Mouse (Mus musculus) midbrain, embryonic 15.5 days (tissue): ENCODE data around the gene Olfr596. TPM values are rescaled to one million over a fixed set of nuclear protein-coding genes. Genes with fewer than 3 reads are reported as not detected.
"Not testable (repeated sequence)": the region's sequence is repeated elsewhere in the genome, so short reads cannot be mapped to it uniquely, and the experiment has no call there.

Experiments used
- ATAC-seq: fragments of 200-750 bp; cut with Nextera tagmentation; replicated peaks from 2 replicates; pipeline ENCODE4 v1.8.0; 2017; ENCODE audit warnings: moderate TSS enrichment
- H3K27ac ChIP-seq: fragments of 300-500 bp; sonication (generic); 2 replicates; pipeline ENCODE4 v1.5.1; 2015; ENCODE audit warnings: mild to moderate bottlenecking, inconsistent platforms
- H3K27me3 ChIP-seq: fragments of 300-500 bp; sonication (generic); replicated peaks from 2 replicates; pipeline ENCODE4 v1.6.1; 2015; ENCODE audit warnings: inconsistent platforms
- H3K36me3 ChIP-seq: fragments of 300-500 bp; sonication (generic); replicated peaks from 2 replicates; pipeline ENCODE4 v1.6.1; 2015; ENCODE audit warnings: inconsistent platforms
- H3K4me1 ChIP-seq: fragments of 300-500 bp; sonication (generic); 2 replicates; pipeline ENCODE4 v1.6.1; 2015; ENCODE audit warnings: inconsistent platforms
- H3K4me2 ChIP-seq: fragments of 300-500 bp; sonication (generic); 2 replicates; pipeline ENCODE4 v1.6.1; 2015; ENCODE audit warnings: inconsistent platforms, mild to moderate bottlenecking, moderate library complexity
- H3K4me3 ChIP-seq: fragments of 300-500 bp; sonication (generic); 2 replicates; pipeline ENCODE4 v1.5.1; 2015; ENCODE audit warnings: mild to moderate bottlenecking, inconsistent platforms
- H3K9ac ChIP-seq: fragments of 300-500 bp; sonication (generic); 2 replicates; pipeline ENCODE4 v1.6.1; 2015; ENCODE audit warnings: mild to moderate bottlenecking, inconsistent platforms
- H3K9me3 ChIP-seq: fragments of 300-500 bp; sonication (generic); 2 replicates; pipeline ENCODE4 v1.6.1; 2016; ENCODE audit warnings: inconsistent platforms
- WGBS: fragments of 180-500 bp; shearing (Covaris S2); methylation state at CpG from one replicate; pipeline ENCODE4 v1.1.7; 2015; ENCODE audit warnings: mixed read lengths; 5-methylcytosine and 5-hydroxymethylcytosine counted together
- microRNA-seq: library from miRNA; unstranded; fragments of <30 nt; microRNA quantifications from one replicate; pipeline ENCODE4, GENCODE M21; 2016
- polyA plus RNA-seq: library from polyadenylated mRNA; unstranded; fragments of >200 nt; fragmentation: Nextera tagmentation; extraction: Ambion mirVana; gene quantifications from 2 replicates; pipeline ENCODE4 v1.2.1, GENCODE M21; 2015

Olfr596 gene
- polyA plus RNA-seq, result not detected in 2 replicates

DNA sequence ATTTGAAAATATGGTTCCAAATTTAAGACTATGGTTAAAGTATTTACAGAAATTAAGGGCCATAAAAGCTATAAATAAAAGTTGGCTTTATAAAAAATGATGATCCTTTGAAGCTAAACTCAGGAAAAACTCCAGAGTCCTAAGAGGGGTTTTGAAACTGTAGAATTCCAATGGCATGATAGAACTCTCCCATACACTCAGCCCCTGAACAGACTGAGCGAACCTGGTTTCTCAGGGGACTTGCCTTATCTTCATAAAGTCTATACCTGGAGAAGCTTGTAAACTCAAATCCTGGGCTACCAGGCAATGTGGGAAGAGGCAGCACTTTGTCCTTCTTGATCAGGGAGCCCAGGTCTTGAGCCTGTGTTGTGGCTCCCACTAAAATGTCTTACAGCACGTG is at the start of gene Olfr596:
TSS of gene Olfr596 (plus strand) at position 301 of the 400 bp plus-strand sequence.
- H3K4me3 ChIP-seq, H3K9ac ChIP-seq, H3K27ac ChIP-seq, H3K27me3 ChIP-seq, H3K4me2 ChIP-seq, ATAC-seq, H3K4me1 ChIP-seq, H3K9me3 ChIP-seq, H3K36me3 ChIP-seq: not testable (repeated sequence)
- WGBS, result 86% methylated on average over 2 of the region's 2 CpGs

DNA sequence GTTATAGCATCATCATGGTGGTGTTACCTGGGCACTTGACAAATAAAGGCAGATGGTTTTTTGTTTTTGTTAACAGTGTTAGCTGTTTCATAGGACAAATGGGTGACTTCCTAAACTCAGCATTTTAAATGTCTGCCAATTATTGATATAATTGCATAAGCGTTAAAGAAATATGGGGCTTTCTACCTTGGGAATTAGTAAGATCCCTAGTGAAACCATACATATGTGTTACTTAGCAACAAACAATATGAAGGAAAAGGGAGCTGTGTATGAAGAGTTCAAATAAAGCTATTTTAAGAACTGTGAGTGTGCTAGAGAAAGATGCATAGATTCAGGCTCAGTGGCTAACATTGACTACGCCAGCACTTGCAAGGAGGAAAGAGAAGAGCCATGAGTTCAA is 10.6 kb downstream of the Olfr596 start, which contains the start of gene Olfr597:
TSS of gene Olfr597 (plus strand) at position 301 of the 400 bp plus-strand sequence.
- ATAC-seq, H3K9ac ChIP-seq, H3K4me3 ChIP-seq, H3K4me2 ChIP-seq, H3K9me3 ChIP-seq, H3K27ac ChIP-seq, H3K36me3 ChIP-seq, H3K27me3 ChIP-seq, H3K4me1 ChIP-seq: not testable (repeated sequence)
- 91% methylated on average over 2 of the region's 2 CpGs for WGBS

DNA sequence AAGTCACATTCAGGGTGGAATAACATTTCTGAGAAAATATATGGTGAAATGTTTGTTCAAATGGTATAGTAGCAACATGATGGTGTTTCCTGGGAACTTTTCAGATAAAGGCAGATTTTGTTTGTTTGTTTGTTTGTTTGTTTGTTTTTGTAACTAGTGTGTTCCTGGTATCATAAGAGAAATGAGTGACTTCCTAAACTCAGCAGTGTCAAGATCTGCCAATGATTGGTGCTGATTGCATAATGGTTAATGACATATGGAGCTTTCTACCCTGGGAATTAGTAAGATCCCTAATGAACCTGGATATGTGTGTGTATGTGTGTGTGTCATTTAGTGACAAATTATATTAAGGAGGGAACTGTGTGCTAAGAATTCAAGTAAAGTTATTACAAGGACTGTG is 17.8 kb downstream of the Olfr596 start, which contains the start of gene Olfr598:
TSS of gene Olfr598 (plus strand) at position 301 of the 400 bp plus-strand sequence.
- Histone ChIP-seq H3K4me3 (no peak within 1 kb of the TSS), H3K9ac (no peak within 1 kb of the TSS), H3K27ac (no peak within 1 kb of the TSS), H3K4me2 (no peak within 1 kb of the TSS), H3K36me3 (no peaks in the 10 kb centered on the region), H3K4me1 (no peaks in the 10 kb centered on the region), H3K9me3 (no peaks in the 10 kb centered on the region), H3K27me3 (no peaks in the 10 kb centered on the region)
- ATAC-seq, result no peak

DNA sequence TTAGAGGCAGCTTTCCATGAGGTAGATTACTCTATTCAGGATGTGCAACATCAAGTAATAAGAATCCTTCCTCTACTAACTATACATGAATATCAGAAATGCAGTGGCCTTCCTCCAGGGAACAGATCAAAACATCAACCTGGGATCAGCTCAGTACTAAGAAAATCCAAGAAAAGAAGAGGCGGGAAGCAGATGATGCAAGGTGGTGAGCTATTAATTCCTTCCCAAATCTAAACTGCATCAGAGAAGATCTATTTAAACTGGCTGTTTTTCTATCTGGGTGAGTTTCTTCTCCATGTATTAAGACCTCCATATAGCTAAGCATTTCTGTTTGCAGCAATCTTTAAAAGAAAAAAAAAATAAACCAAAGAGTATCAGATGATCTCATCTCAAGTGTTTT is 30.2 kb downstream of the Olfr596 start, which contains the start of gene Olfr599:
TSS of gene Olfr599 (plus strand) at position 301 of the 400 bp plus-strand sequence.
- no peaks in the 10 kb centered on the region for H3K9me3 ChIP-seq
- no peak for ATAC-seq
- H3K4me2 ChIP-seq, result no peak within 1 kb of the TSS
- H3K36me3 ChIP-seq, result no peaks in the 10 kb centered on the region
- WGBS, result 83% methylated on average over 1 of the region's 1 CpGs
- H3K27me3 ChIP-seq, result no peaks in the 10 kb centered on the region
- no peaks in the 10 kb centered on the region for H3K4me1 ChIP-seq
- no peak within 1 kb of the TSS for H3K27ac ChIP-seq
- no peak within 1 kb of the TSS for H3K4me3 ChIP-seq
- H3K9ac ChIP-seq, result no peak within 1 kb of the TSS

DNA sequence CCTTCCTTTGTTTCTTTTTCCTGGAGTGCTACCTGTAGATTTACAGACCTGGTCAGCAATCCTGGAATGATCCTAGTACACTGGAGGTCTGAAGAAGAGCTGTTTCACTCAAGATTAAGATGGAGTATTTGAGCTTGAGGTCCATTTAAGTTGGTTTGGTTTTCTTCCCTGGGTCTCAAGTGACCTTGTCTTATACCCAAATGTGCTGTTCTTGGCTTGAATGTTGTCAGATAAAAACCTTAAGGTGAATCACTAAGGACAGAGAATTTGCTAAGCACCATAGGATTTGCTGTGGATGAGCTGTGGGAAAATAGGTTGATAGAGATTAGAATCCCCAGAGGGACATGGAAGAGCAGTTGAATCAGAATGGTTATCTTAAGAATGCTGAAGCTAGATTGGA is 44.1 kb downstream of the Olfr596 start, which contains the start of gene Olfr600:
TSS of gene Olfr600 (minus strand) at position 101 of the 400 bp plus-strand sequence.
- H3K9me3 ChIP-seq, result no peaks in the 10 kb centered on the region
- H3K27ac ChIP-seq, result no peak within 1 kb of the TSS
- H3K9ac ChIP-seq, result no peak within 1 kb of the TSS
- no peak within 1 kb of the TSS for H3K4me3 ChIP-seq
- no peaks in the 10 kb centered on the region for H3K4me1 ChIP-seq
- no peak within 1 kb of the TSS for H3K4me2 ChIP-seq
- no peaks in the 10 kb centered on the region for H3K27me3 ChIP-seq
- ATAC-seq, result no peak
- H3K36me3 ChIP-seq, result no peaks in the 10 kb centered on the region

Small RNA genes lying within 50 kb of the gene (microRNA-seq; reads per million reads assigned to microRNA genes)
- gene Gm23550 (not detected), gene Gm25171 (not detected)

Other genes with a start within 250 kb of the Olfr596 start
- gene Olfr584, start 223.8 kb upstream of the Olfr596 start, polyA plus RNA-seq, result not detected in 2 replicates
- not detected in 2 replicates for gene Olfr585, start 207.9 kb upstream of the Olfr596 start, polyA plus RNA-seq
- gene Olfr586, start 180.0 kb upstream of the Olfr596 start, polyA plus RNA-seq, result not detected in 2 replicates
- not detected in 2 replicates for gene Olfr588-ps1, start 164.8 kb upstream of the Olfr596 start, polyA plus RNA-seq
- not detected in 2 replicates for gene Olfr589, start 149.3 kb upstream of the Olfr596 start, polyA plus RNA-seq
- not detected in 2 replicates for gene Olfr591, start 127.3 kb upstream of the Olfr596 start, polyA plus RNA-seq
- gene Olfr592, start 120.8 kb upstream of the Olfr596 start, polyA plus RNA-seq, result not detected in 2 replicates
- not detected in 2 replicates for gene Olfr593, start 93.8 kb upstream of the Olfr596 start, polyA plus RNA-seq
- not detected in 2 replicates for gene Olfr594, start 88.7 kb upstream of the Olfr596 start, polyA plus RNA-seq
- not detected in 2 replicates for gene Usp17ld, start 53.1 kb upstream of the Olfr596 start, polyA plus RNA-seq
- not detected in 2 replicates for gene Olfr597, start 10.7 kb downstream of the Olfr596 start, polyA plus RNA-seq
- gene Olfr598, start 17.9 kb downstream of the Olfr596 start, polyA plus RNA-seq, result not detected in 2 replicates
- gene Olfr599, start 30.3 kb downstream of the Olfr596 start, polyA plus RNA-seq, result not detected in 2 replicates
- gene Olfr600, start 44.0 kb downstream of the Olfr596 start, polyA plus RNA-seq, result not detected in 2 replicates
- not detected in 2 replicates for gene Olfr601, start 57.0 kb downstream of the Olfr596 start, polyA plus RNA-seq
- not detected in 2 replicates for gene Olfr603, start 80.5 kb downstream of the Olfr596 start, polyA plus RNA-seq
- not detected in 2 replicates for gene Usp17lc, start 109.4 kb downstream of the Olfr596 start, polyA plus RNA-seq
- not detected in 2 replicates for gene Olfr605, start 139.8 kb downstream of the Olfr596 start, polyA plus RNA-seq
- not detected in 2 replicates for gene Olfr606, start 143.4 kb downstream of the Olfr596 start, polyA plus RNA-seq
- not detected in 2 replicates for gene Olfr607, start 158.5 kb downstream of the Olfr596 start, polyA plus RNA-seq
- not detected in 2 replicates for gene Olfr608, start 164.2 kb downstream of the Olfr596 start, polyA plus RNA-seq
- gene Olfr609, start 192.4 kb downstream of the Olfr596 start, polyA plus RNA-seq, result not detected in 2 replicates
- gene Olfr610, start 206.5 kb downstream of the Olfr596 start, polyA plus RNA-seq, result not detected in 2 replicates
- not detected in 2 replicates for gene Olfr611, start 215.2 kb downstream of the Olfr596 start, polyA plus RNA-seq
- gene Olfr612, start 237.1 kb downstream of the Olfr596 start, polyA plus RNA-seq, result not detected in 2 replicates
- not detected in 2 replicates for gene Olfr613, start 242.4 kb downstream of the Olfr596 start, polyA plus RNA-seq